Mouse (Mus musculus) myocyte (in vitro differentiated cells): Measurements from ENCODE around the gene Vps9d1.

Experiments used
- CEBPB ChIP-seq: IDR thresholded peaks from 2 replicates; pipeline ENCODE4 v1.6.1; 2011; ENCODE audit warnings: mild to moderate bottlenecking, moderate library complexity; ENCODE audit not compliant: poor library complexity, insufficient read depth, severe bottlenecking
- E2F4 ChIP-seq: IDR thresholded peaks from one replicate; pipeline ENCODE4 v1.6.1; 2011; ENCODE audit warnings: mild to moderate bottlenecking, control low read depth, moderate library complexity; ENCODE audit not compliant: insufficient read depth
- MAX ChIP-seq: IDR thresholded peaks from one replicate; pipeline ENCODE4 v1.6.1; 2011; ENCODE audit warnings: low read depth, mild to moderate bottlenecking, control low read depth
- MYOD1 ChIP-seq, 3 experiments: IDR thresholded peaks; one replicate each; pipeline ENCODE4 v1.6.1; 2011; ENCODE audit warnings: control low read depth in 2 of 3, low read depth in 2 of 3, mild to moderate bottlenecking in 2 of 3, moderate library complexity in 1 of 3; ENCODE audit not compliant: insufficient read length in 2 of 3, control insufficient read depth in 1 of 3
- MYOG ChIP-seq, 3 experiments: IDR thresholded peaks; one replicate each; pipeline ENCODE4 v1.6.1; 2011; ENCODE audit warnings: control low read depth in 2 of 3, low read depth in 2 of 3, mild to moderate bottlenecking in 2 of 3; ENCODE audit not compliant: insufficient read length in 2 of 3, control insufficient read depth in 1 of 3, insufficient read depth in 1 of 3
- POLR2A ChIP-seq: IDR thresholded peaks from one replicate; pipeline ENCODE4 v1.6.1; 2011; ENCODE audit warnings: low read depth, mild to moderate bottlenecking, control low read depth, moderate library complexity; ENCODE audit not compliant: insufficient read length
- POLR2AphosphoS2 ChIP-seq: IDR thresholded peaks from one replicate; pipeline ENCODE4 v1.6.1; 2011; ENCODE audit warnings: low read depth, control low read depth; ENCODE audit not compliant: insufficient read length
- SRF ChIP-seq: IDR thresholded peaks from one replicate; pipeline ENCODE4 v1.6.1; 2011; ENCODE audit warnings: low read depth; ENCODE audit not compliant: control insufficient read depth, insufficient read length
- TCF12 ChIP-seq: IDR thresholded peaks from one replicate; pipeline ENCODE4 v1.6.1; 2011; ENCODE audit warnings: mild to moderate bottlenecking, control low read depth; ENCODE audit not compliant: poor library complexity, insufficient read depth, severe bottlenecking
- USF1 ChIP-seq: IDR thresholded peaks from one replicate; pipeline ENCODE4 v1.6.1; 2011; ENCODE audit warnings: low read depth, mild to moderate bottlenecking, control low read depth, moderate library complexity

DNA sequence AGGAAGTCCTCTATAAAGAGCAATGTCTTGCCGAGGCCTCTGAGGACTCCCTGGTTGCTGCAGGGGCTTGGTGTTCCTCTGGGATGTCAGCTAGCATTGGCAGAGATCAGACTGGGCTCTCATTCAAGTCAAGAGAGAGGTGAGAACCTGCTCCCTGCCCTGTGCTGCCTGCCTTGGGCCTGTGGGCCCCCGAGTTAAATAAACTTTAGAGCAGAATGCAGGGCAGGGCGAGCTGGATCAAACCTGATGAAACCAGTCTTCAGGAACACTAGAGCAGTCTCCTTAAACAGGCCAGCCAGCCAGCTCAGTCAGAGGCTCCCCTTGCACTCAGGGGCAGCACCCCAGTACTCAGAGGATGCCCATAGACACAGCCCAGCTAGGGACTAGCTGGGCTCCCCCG is 17.8 kb upstream of the Vps9d1 start:
- TF ChIP-seq POLR2A (no peak), POLR2AphosphoS2 (no peak), SRF (no peak), MYOD1 (IDR thresholded peaks at IDR 0.05; ENCODE audit: control insufficient read depth in 1 of 3, insufficient read length in 2 of 3, low read depth in 2 of 3) (no peak), MYOG (IDR thresholded peaks at IDR 0.05; ENCODE audit: control insufficient read depth in 1 of 3, insufficient read depth in 1 of 3, insufficient read length in 2 of 3, low read depth in 2 of 3) (no peak), TCF12 (no peak), USF1 (no peak), MAX (no peak), E2F4 (no peak), CEBPB (no peak)
